Mouse (Mus musculus) heart, adult 8-10 months (tissue): ENCODE measurements around the gene Fabp6. TPM values are rescaled to one million over a fixed set of nuclear protein-coding genes. Genes with fewer than 3 reads are reported as not detected.
A peak's percentile ranks its signal among the peaks of the same experiment; 100 is the strongest.

Experiments used
- DNase-seq: peaks from one replicate; pipeline ENCODE4 v3.0.0; 2022; ENCODE audit warnings: low spot score
- total RNA-seq, 4 experiments: library from RNA; stranded (reverse); gene quantifications; 2 replicates each; pipeline ENCODE4 v1.2.4; 2022

Gene Fabp6
- total RNA-seq, 4 experiments from 2014 or later: not detected

GRCm38 (mm10) chr11:43589530-43590072 is 11.7 kb downstream of the Fabp6 start:
- no peak for DNase-seq

DNA sequence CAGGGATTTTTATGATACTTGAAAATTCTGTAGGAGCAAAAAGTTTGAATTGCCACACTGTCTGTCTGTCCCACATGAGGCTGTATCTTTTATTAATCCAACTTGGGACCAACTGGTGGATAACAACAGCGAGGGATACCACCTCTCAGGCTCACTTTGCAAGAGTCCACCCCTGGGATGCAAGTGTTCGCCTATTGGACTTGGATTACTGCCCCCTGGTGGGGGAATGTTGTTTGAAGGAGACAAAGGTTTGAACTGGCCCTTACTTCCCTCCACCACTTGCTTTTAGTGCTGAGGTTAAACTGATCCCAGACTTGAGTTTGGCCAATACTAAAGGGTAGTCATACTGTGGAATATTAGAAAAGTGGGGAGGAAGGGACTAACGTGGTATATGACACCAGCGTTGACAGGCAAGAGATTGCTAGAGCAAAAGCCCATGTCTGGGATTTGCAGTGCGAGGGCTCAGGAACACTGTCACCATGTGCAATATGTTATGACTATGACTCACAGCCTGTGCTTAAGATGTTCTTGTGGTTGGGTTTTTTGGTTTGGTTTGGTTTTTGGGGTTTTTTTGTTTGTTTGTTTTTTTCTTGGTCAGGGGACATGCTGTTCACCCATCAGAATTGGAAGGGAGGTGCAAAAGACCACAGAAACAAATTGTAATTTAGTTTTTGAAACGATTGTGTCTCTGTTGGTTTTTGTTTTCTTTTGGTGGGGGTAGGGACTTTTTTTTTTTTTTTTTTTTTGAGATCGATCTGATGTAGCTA is 14.8 kb downstream of the Fabp6 start, which contains the start of gene 4933415A04Rik:
TSS of gene 4933415A04Rik (plus strand) at position 717 of the 767 bp plus-strand sequence.
- DNase-seq: peak; percentile 80

DNA sequence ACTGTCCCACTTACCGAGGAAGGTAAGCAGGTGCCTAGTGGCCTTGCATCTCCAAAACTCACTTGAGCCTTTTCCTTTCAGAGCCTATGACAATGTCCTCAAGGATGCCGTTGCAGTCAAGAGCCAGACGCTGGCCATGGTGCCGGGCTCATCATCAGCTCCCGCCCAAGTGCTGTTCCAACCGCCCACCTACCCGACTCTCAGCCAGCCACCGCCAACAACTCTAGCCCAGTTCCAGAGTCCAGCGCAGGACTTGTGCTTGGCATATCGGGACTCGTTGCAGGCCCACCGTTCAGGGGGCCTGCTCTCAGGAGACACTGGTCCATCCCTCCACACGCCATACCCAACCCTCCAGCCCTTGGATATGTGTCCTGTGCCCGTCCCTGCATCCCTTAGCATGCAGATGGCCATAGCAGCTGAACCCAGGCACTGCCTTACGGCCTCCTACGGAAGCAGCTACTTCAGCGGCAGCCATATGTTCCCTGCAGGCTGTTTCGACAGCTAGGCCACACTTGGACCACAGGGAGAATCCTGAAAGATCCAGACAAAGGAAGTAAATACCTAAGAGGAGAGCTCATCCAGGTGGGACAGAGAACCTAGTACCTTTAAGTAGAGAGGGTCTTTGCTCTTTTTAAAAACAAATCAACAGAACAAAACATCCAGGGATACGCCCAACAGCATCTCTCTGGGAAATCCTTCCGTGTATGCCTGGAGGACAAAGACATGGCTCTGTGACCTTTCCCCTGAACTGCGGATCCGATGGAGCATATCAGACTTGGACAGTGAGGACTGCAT is 15.9 kb downstream of the Fabp6 start:
- DNase-seq: no peak

DNA sequence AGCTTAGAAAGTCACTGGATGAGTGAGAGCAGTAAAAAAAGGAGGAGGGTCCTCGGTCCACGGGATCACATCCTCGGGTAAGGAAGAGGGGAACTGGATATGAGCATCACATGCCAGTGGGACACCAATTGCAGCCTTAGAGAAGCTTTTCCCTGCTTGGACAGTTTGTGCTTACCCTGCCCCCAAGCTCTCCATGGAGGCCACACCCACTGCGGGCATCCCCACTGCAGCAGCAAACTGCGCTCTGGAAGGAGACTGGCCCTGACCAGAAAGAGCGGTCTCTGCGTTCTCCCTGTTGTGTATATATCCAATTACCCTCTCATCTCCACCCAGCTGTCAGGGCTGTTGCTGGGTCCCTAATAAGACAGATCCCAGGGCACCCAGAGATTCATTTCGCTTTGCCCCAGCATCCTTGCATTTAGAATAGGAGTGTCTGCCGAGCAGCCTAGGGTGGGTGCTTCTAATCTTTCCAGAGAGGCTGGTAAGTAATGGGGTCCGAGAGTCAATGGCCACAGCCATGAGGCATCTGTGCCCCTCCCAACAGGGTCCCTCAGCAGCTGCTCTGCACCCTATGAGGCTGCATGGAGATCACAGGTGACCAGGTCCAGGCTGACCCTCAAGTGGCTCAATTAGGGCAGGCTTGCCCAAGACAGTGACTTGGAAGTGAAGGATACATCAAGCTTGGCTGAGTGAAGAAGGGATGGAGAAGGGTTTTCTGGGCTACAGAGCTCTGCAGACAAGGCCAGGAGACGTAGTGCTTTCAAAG is 23.4 kb downstream of the Fabp6 start:
- DNase-seq: no peak

- no peak for DNase-seq
Observed at GRCm38 (mm10) chr11:43575376-43576151, 25.8 kb downstream of the Fabp6 start.

- no peak for DNase-seq
Observed at GRCm38 (mm10) chr11:43575061-43575375, 26.3 kb downstream of the Fabp6 start.

- DNase-seq: peak; percentile 92
Observed at GRCm38 (mm10) chr11:43569595-43569994, 31.7 kb downstream of the Fabp6 start.

DNA sequence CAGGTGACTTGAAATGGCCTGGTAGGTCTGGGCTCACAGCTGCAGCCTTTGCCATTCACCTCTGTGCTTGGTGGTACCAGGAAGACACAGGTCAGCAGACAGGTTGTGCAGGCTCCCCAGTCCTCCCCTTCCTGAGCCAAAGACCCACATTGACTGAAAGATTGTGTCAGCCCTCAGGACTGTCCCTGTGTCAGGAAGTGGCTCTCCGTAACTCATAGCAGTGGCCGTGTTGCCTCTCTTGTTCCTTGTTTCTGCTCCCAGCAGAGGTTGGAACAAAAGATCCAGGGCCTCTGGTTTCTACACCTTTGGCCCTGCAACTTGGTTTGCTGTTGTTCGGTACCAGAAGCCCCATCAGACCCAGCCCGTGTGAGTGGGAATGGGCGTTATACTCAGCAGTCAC is 32.2 kb downstream of the Fabp6 start:
- DNase-seq: no peak

- DNase-seq: peak; percentile 24
Observed at GRCm38 (mm10) chr11:43568263-43568662, 33.1 kb downstream of the Fabp6 start.

- no peak for DNase-seq
Observed at GRCm38 (mm10) chr11:43566696-43567095, 34.6 kb downstream of the Fabp6 start.

DNA sequence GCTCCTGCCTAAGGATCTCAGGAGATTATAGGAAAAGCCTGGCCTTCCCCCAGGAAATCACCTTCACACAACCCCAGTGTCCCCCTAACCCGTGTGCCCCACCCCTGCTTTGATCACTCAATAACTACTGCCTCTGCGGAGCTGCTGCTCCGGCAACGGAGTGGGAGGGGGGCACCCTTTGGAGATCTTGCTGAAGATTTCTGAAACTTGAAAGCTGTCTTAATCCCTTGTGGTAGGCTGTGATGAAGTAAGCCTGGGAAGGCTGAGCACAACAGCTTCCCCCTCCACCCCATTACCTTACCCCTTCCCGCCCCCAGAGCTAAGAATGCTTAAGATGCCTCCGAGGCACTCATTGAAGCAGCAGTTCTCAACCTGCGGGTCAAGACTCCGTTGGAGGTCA is 35.5 kb downstream of the Fabp6 start:
- no peak for DNase-seq

- DNase-seq: no peak
Observed at GRCm38 (mm10) chr11:43565414-43565813, 35.9 kb downstream of the Fabp6 start.

DNA sequence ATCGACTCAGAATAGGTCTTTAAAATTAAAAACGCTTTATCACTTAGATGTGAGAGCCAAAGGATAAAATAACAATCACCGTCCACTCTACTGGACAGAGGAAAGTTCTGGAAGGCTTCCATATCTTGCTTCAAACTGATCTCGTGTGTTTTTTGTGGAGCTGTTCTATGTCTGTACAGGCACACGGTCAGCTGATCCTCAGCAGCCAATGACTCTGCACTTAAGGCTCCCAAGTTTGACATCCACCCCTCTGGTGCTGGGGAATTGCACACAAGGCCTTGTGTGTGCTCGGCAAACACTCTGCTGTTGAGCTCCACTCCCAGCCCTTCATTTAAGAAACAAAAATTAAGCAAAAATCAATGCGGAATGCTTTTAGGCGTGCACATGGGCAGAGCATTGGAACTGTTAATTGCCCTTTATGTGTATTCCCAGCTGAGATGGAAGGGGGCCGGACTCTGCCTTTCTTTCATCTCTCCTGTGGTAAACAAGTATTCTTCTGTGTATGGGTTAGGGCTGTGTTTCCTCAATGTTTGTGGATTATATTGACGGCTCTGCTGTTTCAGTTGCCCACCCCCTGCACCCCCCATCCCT is 37.6 kb downstream of the Fabp6 start:
- no peak for DNase-seq

DNA sequence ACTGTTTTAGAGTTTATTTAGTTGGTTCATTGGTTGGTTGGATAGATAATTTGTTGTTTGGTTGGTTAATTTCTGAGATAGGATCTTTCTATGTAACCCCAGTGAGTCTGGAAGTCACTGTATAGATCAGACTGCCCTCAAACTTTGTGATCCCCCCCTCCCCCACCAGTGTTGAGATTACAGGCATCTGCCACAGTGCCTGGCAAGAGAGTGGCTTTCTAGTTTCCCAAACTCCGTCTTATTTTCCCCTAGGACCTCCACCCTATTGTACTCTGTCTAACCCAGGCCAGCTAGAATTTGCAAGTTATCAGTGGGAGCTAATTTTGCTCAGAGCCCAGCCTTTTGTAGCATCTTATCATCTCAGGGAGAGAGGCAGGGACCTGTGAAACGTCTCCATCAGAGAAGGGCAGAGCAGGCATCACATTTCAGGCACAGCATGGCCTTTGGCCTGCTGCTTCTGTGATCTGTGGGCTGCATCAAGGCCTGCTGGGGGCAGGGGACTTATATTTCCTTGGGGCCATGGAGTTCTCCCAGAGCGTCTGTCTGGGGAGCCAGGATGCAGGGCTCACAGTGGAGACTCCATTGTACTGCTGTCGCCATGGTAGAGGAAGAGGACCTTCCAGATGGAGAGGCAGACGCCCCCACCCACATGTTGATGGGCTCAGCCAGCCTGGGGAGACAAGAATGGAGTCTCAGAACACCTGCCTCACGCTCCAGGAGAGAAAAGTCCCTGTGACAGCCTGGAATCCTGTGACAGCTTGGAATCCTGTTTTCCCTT is 41.6 kb downstream of the Fabp6 start:
- DNase-seq: no peak

GRCm38 (mm10) chr11:43556538-43556937 is 44.8 kb downstream of the Fabp6 start:
- DNase-seq: no peak

DNA sequence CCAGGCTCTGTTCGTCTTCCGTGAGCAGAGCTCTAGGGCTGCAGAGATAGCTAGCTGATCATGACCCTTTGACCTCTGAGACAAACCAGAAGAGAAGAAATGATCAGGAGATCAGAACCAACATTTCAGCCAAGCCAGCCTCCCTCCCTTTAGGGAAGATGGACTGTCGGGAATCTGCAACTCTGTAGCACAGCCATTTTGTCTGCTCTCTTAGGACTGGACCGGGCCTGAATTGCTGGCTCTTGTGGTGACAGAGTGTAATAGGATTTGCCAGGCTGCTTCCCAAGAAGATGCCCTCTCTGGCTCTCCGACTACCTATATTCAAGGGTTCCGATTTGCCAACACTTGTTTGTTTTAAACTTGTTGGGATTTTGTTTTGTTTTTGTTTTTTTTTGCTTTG is 48.7 kb downstream of the Fabp6 start:
- DNase-seq: no peak

GRCm38 (mm10) chr11:43551756-43552155 is 49.6 kb downstream of the Fabp6 start:
- DNase-seq: no peak

GRCm38 (mm10) chr11:43549701-43550100 is 51.6 kb downstream of the Fabp6 start:
- no peak for DNase-seq

DNA sequence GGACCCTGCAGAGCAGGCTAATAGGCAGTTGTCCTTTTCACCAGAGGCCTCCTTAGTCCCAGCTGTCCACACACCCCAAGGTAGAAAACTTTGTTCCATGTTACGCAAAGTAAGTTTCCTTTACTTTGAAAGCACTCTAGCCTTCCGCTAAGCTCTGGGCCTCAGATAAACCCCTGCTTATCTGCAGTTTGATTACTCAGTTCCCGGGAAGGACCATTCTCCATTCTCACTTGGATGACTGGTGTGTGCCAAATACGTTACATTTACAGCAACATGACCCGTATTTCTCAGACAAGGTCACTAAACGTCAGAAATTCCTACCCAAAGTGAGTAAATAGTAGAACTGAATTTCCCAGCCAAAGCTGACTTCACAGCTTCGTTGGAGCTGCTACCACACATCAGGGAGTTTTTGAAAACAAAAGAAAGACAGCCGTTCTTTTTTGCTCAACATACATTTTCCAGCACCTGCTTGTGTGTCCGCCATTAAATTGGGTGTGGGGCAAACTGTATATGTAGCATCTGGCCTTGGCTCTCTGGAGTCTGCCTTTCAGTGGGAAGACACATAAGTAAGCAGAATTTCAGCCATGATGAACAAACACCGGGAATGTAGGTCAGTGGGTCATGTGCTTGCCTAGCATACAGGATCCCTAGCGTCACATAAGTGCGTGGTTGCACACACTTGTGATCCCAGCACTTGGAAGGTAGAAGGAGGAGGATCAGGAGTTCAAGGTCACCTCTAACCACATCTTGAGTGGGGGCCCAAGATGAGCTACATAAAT is 52.5 kb downstream of the Fabp6 start:
- DNase-seq: no peak
